Mouse (Mus musculus) MEL (cell line): ENCODE data around the gene Otogl.

Source experiments
- BHLHE40 ChIP-seq: IDR thresholded peaks from 2 replicates; pipeline ENCODE4 v1.6.1; 2012; ENCODE audit warnings: low read depth, mild to moderate bottlenecking, inconsistent platforms, low read length, improper control_type of control experiment, borderline replicate concordance
- CHD2 ChIP-seq: IDR thresholded peaks from 2 replicates; pipeline ENCODE4 v1.6.1; 2011; ENCODE audit warnings: low read length, improper control_type of control experiment
- CTCF ChIP-seq, 3 experiments: IDR thresholded peaks in 2 of 3; conservative IDR thresholded peaks in 1 of 3; 2 replicates each; pipeline ENCODE4 v1.5.1; 2011 to 2012; ENCODE audit warnings: low read length in 3 of 3, low read depth in 2 of 3, mild to moderate bottlenecking in 2 of 3, improper control_type of control experiment in 1 of 3, inconsistent platforms in 1 of 3, mixed read lengths in 1 of 3, moderate library complexity in 1 of 3; ENCODE audit not compliant: control insufficient read depth in 1 of 3, insufficient read depth in 1 of 3, poor library complexity in 1 of 3, severe bottlenecking in 1 of 3
- ETS1 ChIP-seq: IDR thresholded peaks from 2 replicates; pipeline ENCODE4 v1.6.1; 2012; ENCODE audit warnings: low read depth, mild to moderate bottlenecking, inconsistent platforms, low read length, improper control_type of control experiment, moderate library complexity
- GABPA ChIP-seq: IDR thresholded peaks from 2 replicates; pipeline ENCODE4 v1.6.1; 2012; ENCODE audit warnings: low read depth, mild to moderate bottlenecking, inconsistent platforms, low read length, improper control_type of control experiment, moderate library complexity
- GATA1 ChIP-seq: IDR thresholded peaks from 2 replicates; pipeline ENCODE4 v1.6.1; 2011; ENCODE audit warnings: low read depth, low read length, improper control_type of control experiment
- MAFK ChIP-seq: IDR thresholded peaks from 2 replicates; pipeline ENCODE4 v1.6.1; 2011; ENCODE audit warnings: low read depth, mild to moderate bottlenecking, low read length, improper control_type of control experiment, borderline replicate concordance
- NRF1 ChIP-seq: IDR thresholded peaks from 2 replicates; pipeline ENCODE4 v1.6.1; 2014; ENCODE audit warnings: low read depth, mild to moderate bottlenecking, inconsistent platforms, low read length, improper control_type of control experiment, moderate library complexity; ENCODE audit not compliant: poor library complexity, insufficient read depth, severe bottlenecking
- TCF12 ChIP-seq: IDR thresholded peaks from 2 replicates; pipeline ENCODE4 v1.6.1; 2014; ENCODE audit warnings: low read depth, mild to moderate bottlenecking, inconsistent platforms, low read length, improper control_type of control experiment, moderate library complexity

GRCm38 (mm10) chr10:107859220-107859619, 52.7 kb downstream of the Otogl start:
- no peak for TF ChIP-seq CTCF (IDR thresholded peaks at IDR 0.05 in 2 of 3, conservative IDR thresholded peaks at IDR 0.05 in 1 of 3; ENCODE audit: control insufficient read depth in 1 of 3, insufficient read depth in 1 of 3, low read depth in 2 of 3, low read length in 3 of 3, poor library complexity in 1 of 3, severe bottlenecking in 1 of 3)
- no peak for TF ChIP-seq ETS1
- no peak for TF ChIP-seq NRF1
- no peak for TF ChIP-seq MAFK
- no peak for TF ChIP-seq GATA1
- no peak for TF ChIP-seq BHLHE40
- no peak for TF ChIP-seq CHD2
- TF ChIP-seq TCF12 = no peak
- TF ChIP-seq GABPA = no peak
